Mouse (Mus musculus): Measurements from ENCODE around the gene Trpm3.

The Trpm3 gene

GRCm38 (mm10) chr19:22404049-22404448, 265.2 kb downstream of the Trpm3 start:
- no peak for TF ChIP-seq GATA4 (IDR thresholded peaks at IDR 0.05; ENCODE audit: insufficient replicate concordance, low read length)

DNA sequence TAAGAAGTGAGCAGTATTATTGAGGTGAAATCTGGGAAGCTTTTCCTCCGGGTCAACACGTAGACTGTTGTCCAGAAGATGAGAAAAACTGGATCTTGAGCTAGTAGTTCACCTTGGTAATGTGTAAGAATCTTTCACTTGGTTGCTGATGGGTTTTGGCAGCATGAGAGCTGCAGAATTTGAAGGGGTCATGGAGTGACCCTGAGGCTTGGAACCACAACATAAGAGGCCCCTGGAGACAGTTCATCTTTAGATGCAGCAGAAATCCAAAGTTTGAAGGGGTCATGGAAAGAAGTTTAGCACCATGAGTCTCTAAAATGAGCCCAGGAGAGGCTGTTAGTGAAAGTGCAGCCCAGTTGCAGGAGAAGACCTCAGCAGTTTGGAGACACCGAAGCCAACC, 279.4 kb downstream of the Trpm3 start:
- TF ChIP-seq GATA4 (IDR thresholded peaks at IDR 0.05; ENCODE audit: insufficient replicate concordance, low read length): no peak

GRCm38 (mm10) chr19:22437207-22437606, 298.4 kb downstream of the Trpm3 start:
- TF ChIP-seq GATA4 (IDR thresholded peaks at IDR 0.05; ENCODE audit: insufficient replicate concordance, low read length): no peak

GRCm38 (mm10) chr19:22447418-22448339, 308.8 kb downstream of the Trpm3 start:
- TF ChIP-seq GATA4 (IDR thresholded peaks at IDR 0.05; ENCODE audit: insufficient replicate concordance, low read length): no peak

- TF ChIP-seq GATA4 (IDR thresholded peaks at IDR 0.05; ENCODE audit: insufficient replicate concordance, low read length): no peak
Observed at GRCm38 (mm10) chr19:22448340-22449288, 309.8 kb downstream of the Trpm3 start.

DNA sequence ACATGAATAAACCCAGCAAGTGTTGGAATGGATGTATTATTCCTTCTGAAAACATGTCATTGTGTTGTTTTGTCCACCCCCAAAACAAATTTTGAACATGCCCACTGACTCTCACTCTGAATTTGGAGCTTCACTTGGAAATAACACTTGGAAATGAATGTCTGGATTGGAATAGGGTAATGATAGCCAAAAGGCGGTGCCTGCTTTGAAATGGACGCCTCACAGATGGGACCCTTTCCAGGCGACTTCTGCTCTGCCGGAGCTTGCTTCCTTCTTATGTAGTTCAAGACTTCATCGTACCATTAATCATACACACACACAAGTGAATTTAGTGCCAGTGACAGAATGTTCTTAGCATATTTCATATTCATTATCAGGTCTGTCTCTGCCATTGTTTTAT, 312.4 kb downstream of the Trpm3 start:
- TF ChIP-seq GATA4 (IDR thresholded peaks at IDR 0.05; ENCODE audit: insufficient replicate concordance, low read length): no peak

- no peak for TF ChIP-seq GATA4 (IDR thresholded peaks at IDR 0.05; ENCODE audit: insufficient replicate concordance, low read length)
Observed at GRCm38 (mm10) chr19:22456935-22457334, 318.1 kb downstream of the Trpm3 start.

DNA sequence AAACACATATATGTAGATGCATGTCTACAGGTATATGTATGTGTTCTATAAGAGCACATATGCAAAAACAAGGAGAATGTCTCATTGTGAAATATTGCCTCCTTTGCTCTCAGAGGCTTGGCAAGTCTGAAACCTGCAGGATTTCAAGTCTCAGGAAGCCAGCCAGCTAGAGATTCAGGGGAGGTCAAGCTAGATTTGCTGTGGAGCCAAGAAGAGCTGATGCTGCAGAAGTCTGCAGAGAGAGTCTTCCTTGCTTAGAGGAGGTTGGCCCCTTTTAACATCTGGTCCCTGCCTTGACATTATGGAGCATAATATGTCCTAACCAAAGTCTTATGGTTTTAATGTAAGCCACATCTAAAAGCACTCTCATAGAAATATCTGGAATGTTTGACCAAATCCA, 323.2 kb downstream of the Trpm3 start:
- TF ChIP-seq GATA4 (IDR thresholded peaks at IDR 0.05; ENCODE audit: insufficient replicate concordance, low read length): no peak

DNA sequence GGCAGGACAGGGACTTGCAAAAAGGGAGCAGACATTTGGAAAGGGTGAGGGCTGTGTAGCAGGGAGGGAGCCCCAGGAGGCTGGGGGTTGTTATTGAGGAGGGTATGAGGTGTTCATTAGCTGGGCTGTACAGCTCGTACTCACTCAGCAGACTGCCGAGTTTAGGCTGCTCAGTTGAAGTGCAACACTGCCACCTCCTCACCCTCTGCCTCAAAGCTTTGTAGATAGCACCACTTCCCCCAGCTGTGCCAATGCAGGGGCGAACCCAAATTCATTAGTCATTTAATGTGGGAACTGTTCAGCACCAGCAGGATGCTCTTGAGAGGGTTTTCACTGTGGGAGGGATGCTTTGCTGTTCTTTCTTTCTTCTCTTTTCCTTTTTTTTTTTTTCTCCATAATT, 324.7 kb downstream of the Trpm3 start:
- no peak for TF ChIP-seq GATA4 (IDR thresholded peaks at IDR 0.05; ENCODE audit: insufficient replicate concordance, low read length)

- TF ChIP-seq GATA4 (IDR thresholded peaks at IDR 0.05; ENCODE audit: insufficient replicate concordance, low read length): no peak
Observed at GRCm38 (mm10) chr19:22469608-22470007, 330.8 kb downstream of the Trpm3 start.

DNA sequence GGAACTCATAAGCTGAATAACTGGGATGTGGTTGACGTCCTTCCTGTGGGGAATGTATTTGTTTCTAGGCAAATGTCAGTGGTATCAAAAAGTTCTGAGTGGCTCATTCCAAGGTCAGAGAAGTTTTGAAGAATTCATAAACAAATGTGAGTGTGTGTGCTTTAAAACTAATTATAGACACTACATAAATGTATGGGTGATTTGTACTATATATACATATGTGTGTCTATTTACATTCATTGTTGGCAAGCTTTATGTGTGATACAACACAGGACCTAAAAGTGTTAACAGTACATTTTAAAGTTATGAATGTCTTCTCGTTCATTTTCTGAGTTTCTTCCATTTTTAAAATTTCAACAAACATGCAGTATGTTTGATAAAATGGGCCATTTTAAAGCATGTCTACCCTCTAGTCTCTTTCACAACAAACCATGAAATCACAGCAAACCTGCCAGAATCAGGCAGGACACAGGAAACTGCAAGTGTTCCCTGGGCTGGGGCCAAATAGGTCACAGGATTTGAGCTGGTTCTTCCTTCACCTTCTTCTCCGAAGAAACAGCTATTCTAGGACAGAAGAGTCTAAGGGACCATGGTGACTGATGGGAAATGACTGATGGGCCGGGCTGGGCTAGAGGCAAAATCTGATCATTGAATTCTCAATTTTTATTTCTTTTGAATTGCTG, 334.3 kb downstream of the Trpm3 start:
- no peak for TF ChIP-seq GATA4 (IDR thresholded peaks at IDR 0.05; ENCODE audit: insufficient replicate concordance, low read length)

DNA sequence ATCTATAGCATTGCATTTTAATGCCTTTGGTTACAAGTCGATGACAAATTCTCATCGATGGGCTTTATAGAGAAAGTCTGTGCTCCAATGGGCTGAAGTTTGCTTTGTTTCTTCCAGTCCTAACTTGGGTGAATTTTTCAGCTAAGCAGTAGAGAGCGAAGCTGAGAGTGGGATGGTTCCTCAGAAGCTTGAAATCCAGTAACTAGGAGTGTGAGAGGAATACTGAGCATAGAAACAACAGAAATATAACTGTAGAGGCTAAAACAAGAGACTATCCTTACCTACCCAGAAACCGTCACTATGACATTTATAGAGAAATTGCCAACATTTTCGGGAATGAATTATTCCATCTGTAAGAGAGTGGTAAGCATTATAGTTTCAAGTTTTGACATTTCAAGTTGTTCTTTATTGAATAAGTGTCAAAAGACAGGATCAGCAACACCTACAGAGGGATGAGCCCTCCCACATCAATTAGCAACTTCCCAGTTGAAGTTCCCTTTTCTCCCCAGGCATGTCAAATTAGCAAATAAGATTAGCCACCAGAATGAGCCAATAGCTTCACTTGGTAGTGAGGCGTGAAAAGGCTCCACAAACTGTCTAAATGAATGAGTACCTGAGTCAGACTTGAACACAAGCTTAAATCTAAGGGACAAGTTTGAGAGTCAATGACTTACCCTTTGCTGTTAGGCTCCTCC, 339.6 kb downstream of the Trpm3 start:
- TF ChIP-seq GATA4 (IDR thresholded peaks at IDR 0.05; ENCODE audit: insufficient replicate concordance, low read length): no peak

GRCm38 (mm10) chr19:22503469-22503868, 364.6 kb downstream of the Trpm3 start:
- TF ChIP-seq GATA4 (IDR thresholded peaks at IDR 0.05; ENCODE audit: insufficient replicate concordance, low read length): no peak

GRCm38 (mm10) chr19:22518508-22518907, 379.7 kb downstream of the Trpm3 start:
- TF ChIP-seq GATA4 (IDR thresholded peaks at IDR 0.05; ENCODE audit: insufficient replicate concordance, low read length): no peak

- no peak for TF ChIP-seq GATA4 (IDR thresholded peaks at IDR 0.05; ENCODE audit: insufficient replicate concordance, low read length)
Observed at GRCm38 (mm10) chr19:22527944-22528343, 389.1 kb downstream of the Trpm3 start.

Data from liver, adult (tissue).